Mouse (Mus musculus) intestine, embryonic 15.5 days (tissue): ENCODE results near the gene Degs1. TPM values are rescaled to one million over a fixed set of nuclear protein-coding genes. Genes with fewer than 3 reads are reported as not detected.
"Not testable (repeated sequence)": the region's sequence is repeated elsewhere in the genome, so short reads cannot be mapped to it uniquely, and the experiment has no call there.

Source experiments
- ATAC-seq: fragments of 200-750 bp; cut with Nextera tagmentation; 2 replicates; pipeline ENCODE4 v1.8.0; 2017; ENCODE audit warnings: moderate TSS enrichment, moderate library complexity
- H3K27ac ChIP-seq: fragments of 300-500 bp; sonication (generic); 2 replicates; pipeline ENCODE4 v1.5.1; 2015; ENCODE audit warnings: mild to moderate bottlenecking, inconsistent platforms
- H3K27me3 ChIP-seq: fragments of 300-500 bp; sonication (generic); replicated peaks from 2 replicates; pipeline ENCODE4 v1.6.1; 2015; ENCODE audit warnings: inconsistent platforms
- H3K36me3 ChIP-seq: fragments of 300-500 bp; sonication (generic); 2 replicates; pipeline ENCODE4 v1.6.1; 2015; ENCODE audit warnings: inconsistent platforms
- H3K4me1 ChIP-seq: fragments of 300-500 bp; sonication (generic); replicated peaks from 2 replicates; pipeline ENCODE4 v1.6.1; 2015; ENCODE audit warnings: inconsistent platforms
- H3K4me2 ChIP-seq: fragments of 300-500 bp; sonication (generic); replicated peaks from 2 replicates; pipeline ENCODE4 v1.6.1; 2015; ENCODE audit warnings: mild to moderate bottlenecking, inconsistent platforms
- H3K4me3 ChIP-seq: fragments of 300-500 bp; sonication (generic); replicated peaks from 2 replicates; pipeline ENCODE4 v1.5.1; 2015; ENCODE audit warnings: inconsistent platforms
- H3K9ac ChIP-seq: fragments of 300-500 bp; sonication (generic); 2 replicates; pipeline ENCODE4 v1.6.1; 2015; ENCODE audit warnings: inconsistent platforms
- H3K9me3 ChIP-seq: fragments of 300-500 bp; sonication (generic); 2 replicates; pipeline ENCODE4 v1.6.1; 2016; ENCODE audit warnings: inconsistent platforms
- WGBS: fragments of 180-500 bp; shearing (Covaris S2); methylation state at CpG from one replicate; pipeline ENCODE4 v1.1.7; 2015; 5-methylcytosine and 5-hydroxymethylcytosine counted together
- polyA plus RNA-seq: library from polyadenylated mRNA; unstranded; fragments of >200 nt; fragmentation: Nextera tagmentation; extraction: Ambion mirVana; gene quantifications from 2 replicates; pipeline ENCODE4 v1.2.1, GENCODE M21; 2015

Degs1 gene
- polyA plus RNA-seq, 1 experiment from 2014 or later, result 131 TPM

- no peaks in the 10 kb centered on the region for H3K36me3 ChIP-seq
- H3K9me3 ChIP-seq, result no peaks in the 10 kb centered on the region
- H3K9ac ChIP-seq, result no peak overlapping the region
- no peaks in the 10 kb centered on the region for H3K27me3 ChIP-seq
- no peak overlapping the region for H3K4me2 ChIP-seq
- H3K27ac ChIP-seq, result no peak overlapping the region
- H3K4me1 ChIP-seq, result no peaks in the 10 kb centered on the region
- H3K4me3 ChIP-seq, result no peak overlapping the region
- no peak for ATAC-seq
- 85% methylated on average over 3 of the region's 3 CpGs for WGBS
Observed at GRCm38 (mm10) chr1:182297246-182297645, 14.6 kb upstream of the Degs1 start.

DNA sequence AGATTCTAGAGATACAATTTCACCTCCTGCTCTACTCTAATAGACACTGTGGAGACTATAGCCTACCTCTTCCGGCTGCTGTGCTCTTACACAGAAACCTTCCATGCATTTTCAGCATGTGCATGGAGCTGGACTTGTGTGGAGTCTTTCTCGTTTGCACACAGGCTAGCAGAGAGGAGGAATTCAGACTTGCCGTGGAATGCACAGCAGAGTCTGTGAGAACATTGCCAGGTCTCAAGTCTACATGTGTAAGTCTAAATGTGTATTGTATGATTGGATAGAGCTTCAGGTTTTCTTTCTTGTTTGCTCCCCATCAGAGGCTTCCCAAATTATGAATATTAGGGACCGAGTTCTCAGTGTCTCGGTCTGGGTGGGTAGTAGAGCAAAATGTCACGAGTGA lies 14.2 kb upstream of the Degs1 start:
- Histone ChIP-seq H3K36me3 (no peaks in the 10 kb centered on the region), H3K9me3 (no peaks in the 10 kb centered on the region)

GRCm38 (mm10) chr1:182296141-182296540 lies 13.5 kb upstream of the Degs1 start:
- 82% methylated on average over 6 of the region's 6 CpGs for WGBS
- ATAC-seq, result no peak
- Histone ChIP-seq H3K27ac (no peak overlapping the region), H3K4me1 (no peaks in the 10 kb centered on the region), H3K27me3 (no peaks in the 10 kb centered on the region), H3K4me3 (no peak overlapping the region), H3K36me3 (no peaks in the 10 kb centered on the region), H3K4me2 (no peak overlapping the region), H3K9ac (no peak overlapping the region), H3K9me3 (no peaks in the 10 kb centered on the region)

More for the DNA sequence above, 14.2 kb upstream of the Degs1 start:
- Histone ChIP-seq H3K4me3 (no peak overlapping the region), H3K27me3 (no peaks in the 10 kb centered on the region), H3K4me1 (no peaks in the 10 kb centered on the region), H3K27ac (no peak overlapping the region), H3K9ac (no peak overlapping the region), H3K4me2 (no peak overlapping the region)
- no peak for ATAC-seq
- 85% methylated on average over 6 of the region's 6 CpGs for WGBS

DNA sequence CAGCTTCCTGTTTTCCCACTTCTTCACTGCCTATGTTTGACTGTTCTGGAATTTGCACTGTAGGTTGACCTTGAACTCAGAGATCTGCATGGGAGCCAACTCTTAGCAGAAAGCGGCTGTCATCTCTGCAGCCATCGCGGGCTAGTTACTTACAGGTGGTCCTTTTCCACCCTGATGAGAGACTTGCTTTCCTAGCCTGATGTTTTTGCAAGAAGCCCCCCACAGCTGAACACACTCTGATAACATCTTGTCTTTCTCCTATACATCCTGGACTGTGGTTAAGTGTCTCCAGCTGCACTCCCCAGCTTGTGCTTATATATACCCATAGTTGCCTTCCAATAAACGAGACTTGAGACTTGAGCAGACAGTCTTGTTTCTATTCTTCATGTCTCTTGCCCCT lies 9.7 kb upstream of the Degs1 start:
- Histone ChIP-seq H3K9me3 (no peaks in the 10 kb centered on the region), H3K27me3 (no peaks in the 10 kb centered on the region), H3K36me3 (no peaks in the 10 kb centered on the region), H3K9ac (no peak overlapping the region), H3K4me1 (no peaks in the 10 kb centered on the region), H3K27ac (no peak overlapping the region), H3K4me3 (no peak overlapping the region), H3K4me2 (no peak overlapping the region)
- ATAC-seq, result no peak
- WGBS, result 51% methylated on average over 4 of the region's 4 CpGs

GRCm38 (mm10) chr1:182290741-182291140 lies 8.1 kb upstream of the Degs1 start:
- not testable (repeated sequence) for ATAC-seq
- WGBS, result 89% methylated on average over 3 of the region's 3 CpGs

DNA sequence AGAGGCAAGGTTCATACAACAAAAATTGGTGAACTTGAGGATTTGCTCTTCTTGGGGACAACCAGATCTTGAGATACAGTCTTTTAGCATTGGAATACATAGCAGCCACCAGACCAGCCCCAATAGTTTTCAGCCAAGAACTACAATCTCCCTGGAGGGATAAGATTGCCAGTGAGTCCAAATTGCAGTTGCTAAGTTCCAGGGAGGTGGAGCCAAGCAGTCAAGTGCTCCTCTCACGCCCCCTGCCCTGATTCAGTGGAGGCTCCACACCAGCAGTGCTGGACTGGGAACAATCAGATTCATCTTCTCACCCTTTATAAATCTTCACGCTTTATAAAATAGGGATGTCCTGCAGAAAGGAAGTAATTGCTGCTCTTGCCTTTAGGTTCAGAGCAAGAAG lies 7.2 kb upstream of the Degs1 start:
- no peaks in the 10 kb centered on the region for H3K4me1 ChIP-seq
- ATAC-seq, result no peak
- H3K36me3 ChIP-seq, result no peaks in the 10 kb centered on the region
- no peak overlapping the region for H3K9ac ChIP-seq
- H3K4me3 ChIP-seq, result no peak overlapping the region
- no peaks in the 10 kb centered on the region for H3K27me3 ChIP-seq
- WGBS, result 66% methylated on average over 2 of the region's 2 CpGs
- H3K27ac ChIP-seq, result no peak overlapping the region
- no peaks in the 10 kb centered on the region for H3K9me3 ChIP-seq
- H3K4me2 ChIP-seq, result no peak overlapping the region

More at GRCm38 (mm10) chr1:182290741-182291140, 8.1 kb upstream of the Degs1 start:
- not testable (repeated sequence) for H3K4me3 ChIP-seq, H3K36me3 ChIP-seq, H3K27ac ChIP-seq, H3K4me2 ChIP-seq, H3K9me3 ChIP-seq, H3K9ac ChIP-seq, H3K27me3 ChIP-seq, H3K4me1 ChIP-seq

GRCm38 (mm10) chr1:182288601-182289000 lies 6.0 kb upstream of the Degs1 start:
- 70% methylated on average over 2 of the region's 2 CpGs for WGBS
- no peak for ATAC-seq
- no peak overlapping the region for H3K27ac ChIP-seq
- H3K9ac ChIP-seq, result no peak overlapping the region
- H3K4me2 ChIP-seq, result no peak overlapping the region
- H3K36me3 ChIP-seq, result no peaks in the 10 kb centered on the region
- H3K4me3 ChIP-seq, result no peak overlapping the region
- H3K4me1 ChIP-seq, result no peaks in the 10 kb centered on the region
- H3K9me3 ChIP-seq, result no peaks in the 10 kb centered on the region
- no peaks in the 10 kb centered on the region for H3K27me3 ChIP-seq

DNA sequence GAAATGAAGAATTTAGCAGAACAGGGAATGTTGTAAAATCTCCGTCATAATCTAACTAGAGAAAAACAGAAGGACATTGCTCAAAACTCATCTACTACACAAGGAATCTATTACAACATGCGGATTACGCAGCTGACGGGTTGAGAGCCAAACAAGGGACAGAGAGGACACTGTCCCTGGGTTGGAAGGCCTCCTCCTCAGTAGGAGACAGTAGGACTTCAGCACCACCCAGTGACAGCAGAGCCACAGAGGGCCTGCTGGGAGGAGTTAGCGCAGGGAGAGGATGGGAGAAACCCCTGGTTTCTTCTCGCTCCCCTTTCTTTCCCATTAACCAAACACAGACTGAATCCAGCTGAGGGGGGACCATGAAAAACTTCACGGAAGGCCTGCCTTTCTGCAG lies 5.2 kb upstream of the Degs1 start:
- no peak for ATAC-seq
- Histone ChIP-seq H3K4me1 (0 out of 2 replicates have a peak, but pooled peaks cover 4% of the 10 kb centered on the region), H3K36me3 (no peaks in the 10 kb centered on the region), H3K9ac (no peak overlapping the region), H3K27me3 (no peaks in the 10 kb centered on the region), H3K9me3 (no peaks in the 10 kb centered on the region), H3K4me2 (no peak overlapping the region), H3K27ac (no peak overlapping the region), H3K4me3 (no peak overlapping the region)
- 71% methylated on average over 7 of the region's 7 CpGs for WGBS

- 88% methylated on average over 2 of the region's 2 CpGs for WGBS
- ATAC-seq, result no peak
- Histone ChIP-seq H3K27me3 (no peaks in the 10 kb centered on the region), H3K4me2 (no peak overlapping the region), H3K4me1 (peaks cover 15% of the 10 kb centered on the region), H3K9ac (no peak overlapping the region), H3K36me3 (no peaks in the 10 kb centered on the region), H3K4me3 (no peak overlapping the region), H3K27ac (no peak overlapping the region), H3K9me3 (no peaks in the 10 kb centered on the region)
Observed at GRCm38 (mm10) chr1:182284795-182285194, 2.2 kb upstream of the Degs1 start.

GRCm38 (mm10) chr1:182283231-182283630 lies 627 bp upstream of the Degs1 start:
- Histone ChIP-seq H3K4me2 (peak overlapping the region; percentile 73), H3K27me3 (no peaks in the 10 kb centered on the region), H3K9me3 (no peaks in the 10 kb centered on the region), H3K36me3 (peaks cover 10% of the 10 kb centered on the region; the same call in 1 of the 2 replicates), H3K9ac (no peak overlapping the region), H3K4me1 (peaks cover 15% of the 10 kb centered on the region), H3K27ac (no peak overlapping the region), H3K4me3 (peak overlapping the region; percentile 76)
- 40% methylated on average over 7 of the region's 7 CpGs for WGBS
- no peak for ATAC-seq

DNA sequence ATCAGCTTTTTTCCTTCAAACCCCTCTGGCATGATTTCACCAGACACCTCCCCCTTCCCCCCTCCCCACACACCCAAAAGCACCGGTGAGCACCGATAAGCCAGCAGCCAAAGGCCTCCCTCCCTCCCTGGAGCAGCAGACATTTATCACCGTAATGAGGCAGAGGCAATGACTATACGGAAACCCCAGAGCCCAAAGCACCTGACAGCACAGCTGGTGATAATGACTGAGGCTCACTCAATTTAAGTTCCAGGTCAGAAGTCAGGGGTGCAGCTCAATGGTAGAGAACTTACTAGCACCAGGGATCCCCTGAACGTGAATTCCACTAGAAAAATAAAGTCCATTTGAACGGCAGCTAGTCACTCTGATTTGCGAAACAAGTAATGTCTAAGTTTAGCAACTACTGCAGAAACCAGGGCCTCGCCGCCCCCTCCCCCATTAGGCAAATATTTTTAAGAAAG lies 1.3 kb downstream of the Degs1 start:
- H3K4me1 ChIP-seq, result peaks cover 15% of the 10 kb centered on the region
- H3K9ac ChIP-seq, result peak overlapping the region; percentile 6; the same call in 1 of the 2 replicates
- 13% methylated on average over 9 of the region's 9 CpGs for WGBS
- peak overlapping the region; percentile 73 for H3K4me2 ChIP-seq
- no peaks in the 10 kb centered on the region for H3K9me3 ChIP-seq
- ATAC-seq, result peak; percentile 57
- peak overlapping the region; percentile 76 for H3K4me3 ChIP-seq
- no peaks in the 10 kb centered on the region for H3K27me3 ChIP-seq
- no peak overlapping the region for H3K27ac ChIP-seq
- H3K36me3 ChIP-seq, result peaks cover 22% of the 10 kb centered on the region

- WGBS, result 65% methylated on average over 11 of the region's 11 CpGs
- H3K27me3 ChIP-seq, result no peaks in the 10 kb centered on the region
- no peak overlapping the region for H3K4me3 ChIP-seq
- peak overlapping the region; percentile 73; the same call in 1 of the 2 replicates for H3K4me2 ChIP-seq
- no peak overlapping the region; the same call in 1 of the 2 replicates for H3K9ac ChIP-seq
- peaks cover 22% of the 10 kb centered on the region for H3K36me3 ChIP-seq
- H3K4me1 ChIP-seq, result peaks cover 15% of the 10 kb centered on the region
- H3K27ac ChIP-seq, result no peak overlapping the region
- ATAC-seq, result no peak
- H3K9me3 ChIP-seq, result no peaks in the 10 kb centered on the region
Observed at GRCm38 (mm10) chr1:182280577-182280976, 2.0 kb downstream of the Degs1 start.

DNA sequence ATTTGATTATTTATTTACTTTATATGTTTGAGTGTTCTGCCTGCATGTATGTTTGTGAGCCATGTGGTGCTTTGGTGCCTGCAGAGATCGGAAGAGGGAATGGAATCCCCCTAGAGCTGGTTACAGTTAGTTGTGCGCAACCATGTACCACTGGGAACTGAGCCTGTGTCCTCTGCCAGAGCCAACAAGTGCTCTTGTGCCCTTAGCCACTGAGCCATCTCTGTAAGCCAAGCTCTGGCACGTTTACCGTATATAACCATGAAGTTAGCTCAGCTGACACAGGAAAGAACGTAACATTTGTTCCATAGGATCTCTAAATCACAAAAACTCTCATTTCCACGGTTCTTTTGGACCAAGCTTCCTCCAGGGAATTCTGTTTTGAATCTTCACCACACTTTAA lies 2.6 kb downstream of the Degs1 start:
- Histone ChIP-seq H3K27ac (no peak overlapping the region), H3K27me3 (no peaks in the 10 kb centered on the region), H3K9me3 (no peaks in the 10 kb centered on the region), H3K36me3 (peaks cover 22% of the 10 kb centered on the region), H3K4me3 (no peak overlapping the region), H3K4me2 (no peak overlapping the region), H3K9ac (no peak overlapping the region), H3K4me1 (peaks cover 18% of the 10 kb centered on the region)
- ATAC-seq, result no peak
- 83% methylated on average over 6 of the region's 6 CpGs for WGBS
